Mouse (Mus musculus) kidney, adult 2 months (tissue): ENCODE results near the gene Mamstr.

ENCODE experiments used
- CTCF ChIP-seq: fragments of 200-500 bp; conservative IDR thresholded peaks from 2 replicates; pipeline ENCODE4 v1.5.1; 2011; ENCODE audit warnings: low read depth, mild to moderate bottlenecking, control low read depth, low read length, moderate library complexity, mixed read lengths; ENCODE audit not compliant: insufficient read depth, insufficient read length
- POLR2A ChIP-seq: fragments of 200-500 bp; IDR thresholded peaks from one replicate; pipeline ENCODE4 v1.6.1; 2011; ENCODE audit warnings: low read depth, low read length, control low read depth

GRCm38 (mm10) chr7:45638623-45639401 lies 965 bp upstream of the Mamstr start:
- TF ChIP-seq CTCF (no peak), POLR2A (no peak)
